Comparison of ENCODE assay signal across 8 mouse cellular contexts in genomic region chr8:45438899-45439535, GRCm38 (mm10). TPM values are rescaled to one million over a fixed set of nuclear protein-coding genes. Genes with fewer than 3 reads are reported as not detected.
DNase-seq lines count a peak whose midpoint lies in the region; ATAC-seq and TF ChIP-seq lines count a peak whose summit lies in the region.

No protein-coding gene starts in this region.

- no peaks in the 10 kb centered on the region for H3K9me3 ChIP-seq in CH12.LX (replicated peaks; ENCODE audit: low read length)
- H3K9me3 ChIP-seq in kidney, embryonic 14.5 days (ENCODE audit: control insufficient read depth, low read length), result no peaks in the 10 kb centered on the region

- dilution Hi-C loops in CH12.LX (cut with MboI; ENCODE audit: extremely low pct_ligation_motif_present, extremely low pct_unique_long_range_greater_than_20kb, low sequenced_read_pairs), result no loop called here

- peak; percentile 56 for DNase-seq in kidney, adult 2 months
- DNase-seq in kidney, adult 18-20 months, result no peak
- DNase-seq in CH12.LX (ENCODE audit: extremely low read depth), result peak; percentile 49
- DNase-seq in brain, adult 2 months (ENCODE audit: low read depth, low spot score), result peak; percentile 79
- DNase-seq in large intestine, adult 2 months (ENCODE audit: low read depth, low spot score), result peak; percentile 48
- DNase-seq in retina, postnatal 1 day, result peak; percentile 82
- DNase-seq in yolk sac, embryonic 10.5 days (ENCODE audit: low spot score), result no peak

- H3K27me3 ChIP-seq in kidney, adult 2 months (replicated peaks; ENCODE audit: control insufficient read depth, insufficient read depth, low read length), result no peaks in the 10 kb centered on the region
- H3K27me3 ChIP-seq in CH12.LX (replicated peaks), result no peaks in the 10 kb centered on the region
- H3K27me3 ChIP-seq in kidney, embryonic 14.5 days (ENCODE audit: control insufficient read depth, insufficient read depth, low read length), result no peaks in the 10 kb centered on the region

- no peak overlapping the region for H3K4me3 ChIP-seq in kidney, adult 2 months (ENCODE audit: insufficient read depth, low read depth, low read length)
- H3K4me3 ChIP-seq in CH12.LX (replicated peaks in 1 of 3; ENCODE audit: low read depth in 2 of 3, low read length in 2 of 3, poor library complexity in 1 of 3), result no peak overlapping the region
- H3K4me3 ChIP-seq in kidney, embryonic 14.5 days (ENCODE audit: low read length), result no peak overlapping the region

- TF ChIP-seq EP300 in CH12.LX (IDR thresholded peaks at IDR 0.05; ENCODE audit: low read length), result no peak

- H3K27ac ChIP-seq in kidney, adult 2 months (ENCODE audit: insufficient read depth, low read depth, low read length), result no peak overlapping the region
- H3K27ac ChIP-seq in CH12.LX (ENCODE audit: insufficient read depth, low read depth), result no peak overlapping the region
- no peak overlapping the region for H3K27ac ChIP-seq in kidney, embryonic 14.5 days (ENCODE audit: low read depth, low read length)

- no peak for TF ChIP-seq POLR2A in kidney, adult 2 months (IDR thresholded peaks at IDR 0.05; ENCODE audit: low read depth, low read length)
- TF ChIP-seq POLR2A in CH12.LX (IDR thresholded peaks at IDR 0.05; ENCODE audit: low read depth, low read length), result no peak

- TF ChIP-seq RAD21 in CH12.LX (IDR thresholded peaks at IDR 0.05; ENCODE audit: low read depth, low read length), result peak; percentile 62

- TF ChIP-seq CTCF in kidney, adult 2 months (conservative IDR thresholded peaks at IDR 0.05; ENCODE audit: insufficient read depth, insufficient read length, low read depth, low read length), result peak; percentile 32; the same call in 1 of the 2 replicates
- TF ChIP-seq CTCF in CH12.LX (conservative IDR thresholded peaks at IDR 0.05 in 1 of 2, IDR thresholded peaks at IDR 0.05 in 1 of 2; ENCODE audit: low read depth in 2 of 2, low read length in 2 of 2), result peak; percentile 66 to 68

- WGBS in kidney, adult 2 months, result 3% methylated on average over 5 of the region's 5 CpGs
- whole genome bisulfite sequencing in large intestine, adult 2 months, result 2% methylated on average over 5 of the region's 5 CpGs
- WGBS in kidney, embryonic 14.5 days, result 12% methylated on average over 5 of the region's 5 CpGs

- H3K4me1 ChIP-seq in kidney, adult 2 months (ENCODE audit: control insufficient read depth, insufficient read depth, low read length), result no peaks in the 10 kb centered on the region
- peaks cover 2 to 3% of the 10 kb centered on the region in 2 experiments; a peak in 3 of 4 replicates for H3K4me1 ChIP-seq in CH12.LX (ENCODE audit: control insufficient read depth in 1 of 2, insufficient read depth in 2 of 2)
- no peaks in the 10 kb centered on the region for H3K4me1 ChIP-seq in kidney, embryonic 14.5 days (ENCODE audit: control insufficient read depth, insufficient read depth, low read length)

- no peak overlapping the region for H3K9ac ChIP-seq in CH12.LX (ENCODE audit: insufficient read depth, low read depth)
- no peak overlapping the region for H3K9ac ChIP-seq in kidney, embryonic 14.5 days (ENCODE audit: low read depth, low read length)

- in situ Hi-C loops in CH12.LX (cut with MboI; ENCODE audit: low pct_ligation_motif_present, low pct_unique_long_range_greater_than_20kb, low sequenced_read_pairs), result no loop called here

- no peaks in the 10 kb centered on the region for H3K36me3 ChIP-seq in kidney, adult 2 months (ENCODE audit: control insufficient read depth, insufficient read depth, low read length)
- H3K36me3 ChIP-seq in CH12.LX (replicated peaks in 1 of 2; ENCODE audit: control insufficient read depth in 1 of 2, insufficient read depth in 1 of 2, low read length in 1 of 2), result no peaks in the 10 kb centered on the region
- H3K36me3 ChIP-seq in kidney, embryonic 14.5 days (ENCODE audit: control insufficient read depth, insufficient read depth, low read length), result no peaks in the 10 kb centered on the region

- H3K79me2 ChIP-seq in CH12.LX (replicated peaks; ENCODE audit: control insufficient read depth, extremely low read depth, insufficient read depth, poor library complexity, severe bottlenecking), result no peaks in the 10 kb centered on the region

- H3K4me2 ChIP-seq in CH12.LX (ENCODE audit: insufficient read depth, low read depth, poor library complexity, severe bottlenecking), result no peak overlapping the region; the same call in 1 of the 2 replicates
- no peak overlapping the region for H3K4me2 ChIP-seq in kidney, embryonic 14.5 days (replicated peaks; ENCODE audit: low read depth, low read length)

- ATAC-seq in kidney, embryonic 14.5 days (ENCODE audit: low FRiP score, low TSS enrichment), result no peak

TF ChIP-seq in CH12.LX, 34 proteins besides CTCF, POLR2A, EP300 and RAD21:
- peak; percentile 50 for TF ChIP-seq SMC3 (IDR thresholded peaks at IDR 0.05; ENCODE audit: low read depth, low read length)
- no peak for TF ChIP-seq CHD2 (IDR thresholded peaks at IDR 0.05; ENCODE audit: low read length)
- TF ChIP-seq ZKSCAN1 (IDR thresholded peaks at IDR 0.05; ENCODE audit: borderline replicate concordance, low read depth, low read length), result no peak
- TF ChIP-seq UBTF (IDR thresholded peaks at IDR 0.05; ENCODE audit: low read depth, low read length), result no peak
- TF ChIP-seq ETS1 (conservative IDR thresholded peaks at IDR 0.05; ENCODE audit: low read depth, low read length), result no peak
- TF ChIP-seq USF2 (conservative IDR thresholded peaks at IDR 0.05; ENCODE audit: low read depth, low read length), result no peak
- TF ChIP-seq ELF1 (IDR thresholded peaks at IDR 0.05; ENCODE audit: low read depth, low read length), result peak; percentile 30; the same call in 1 of the 2 replicates
- TF ChIP-seq MYC (IDR thresholded peaks at IDR 0.05; ENCODE audit: low read depth, low read length), result no peak
- TF ChIP-seq TCF12 (IDR thresholded peaks at IDR 0.05; ENCODE audit: low read depth, low read length), result no peak
- no peak for TF ChIP-seq E2F4 (IDR thresholded peaks at IDR 0.05; ENCODE audit: insufficient replicate concordance, low read depth, low read length)

RNA-seq across cellular contexts. Expression of gene Tlr3, which starts 28.1 kb away (rescaled TPM):
- 4.5 and 4.6 TPM in 2 replicates for polyA plus RNA-seq in kidney, adult 2 months (2012; rRNA removed)
- total RNA-seq in CH12.LX (2012; rRNA removed) (0.04 and 0.34 TPM in 2 replicates), CH12.LX (2014; rRNA removed) (0.88 and 1.3 TPM in 2 replicates)
- polyA plus RNA-seq in CH12.LX (2012; ENCODE audit: insufficient read length, low read depth), result 1.4 and 1.7 TPM in 2 replicates
- polyA plus RNA-seq in large intestine, adult 2 months (2012; rRNA removed), result 5.6 and 12.8 TPM in 2 replicates
- polyA plus RNA-seq in kidney, embryonic 14.5 days (2014; fragmentation: Nextera tagmentation; extraction: Ambion mirVana), result 2.1 and 3.8 TPM in 2 replicates

RNA-seq across cellular contexts. Expression of gene Fam149a, which starts 56.9 kb away (rescaled TPM):
- polyA plus RNA-seq in kidney, adult 2 months (2012; rRNA removed), result 31.0 and 31.6 TPM in 2 replicates
- total RNA-seq in CH12.LX (2012; rRNA removed) (not detected in 2 replicates), CH12.LX (2014; rRNA removed) (not detected in 2 replicates)
- polyA plus RNA-seq in CH12.LX (2012; ENCODE audit: insufficient read length, low read depth), result not detected in 2 replicates
- 1.8 and 1.9 TPM in 2 replicates for polyA plus RNA-seq in large intestine, adult 2 months (2012; rRNA removed)
- 47.5 and 62.8 TPM in 2 replicates for polyA plus RNA-seq in kidney, embryonic 14.5 days (2014; fragmentation: Nextera tagmentation; extraction: Ambion mirVana)

Comparison
In these comparisons a context has a peak if more than half of its experiments do, and no peak if none do; other contexts are left out.
1. DNase-seq: peak in kidney, adult 2 months (single experiment), CH12.LX (single experiment), brain, adult 2 months (single experiment), large intestine, adult 2 months (single experiment) and retina, postnatal 1 day (single experiment); none in kidney, adult 18-20 months (single experiment) and yolk sac, embryonic 10.5 days (single experiment).
2. RNA of gene Fam149a, which starts 56.9 kb away (polyA plus RNA-seq): 47.5 to 62.8 TPM in kidney, embryonic 14.5 days and 31.0 to 31.6 TPM in kidney, adult 2 months; 1.8 to 1.9 TPM in large intestine, adult 2 months and not detected in CH12.LX; every median in the first group is over 10 times any median in the second.